Mouse (Mus musculus): ENCODE results near the gene Socs3. TPM values are rescaled to one million over a fixed set of nuclear protein-coding genes. Genes with fewer than 3 reads are reported as not detected.
A peak's percentile ranks its signal among the peaks of the same experiment; 100 is the strongest.

The Socs3 gene
- polyA plus RNA-seq, 1 experiment: 27.3 TPM

GRCm38 (mm10) chr11:117967249-117968015 lies 2.4 kb downstream of the Socs3 start:
- Histone ChIP-seq H3K36me3 (ENCODE audit: control insufficient read depth, insufficient read depth) (peaks cover 7% of the 10 kb centered on the region), H3K79me2 (ENCODE audit: control insufficient read depth, insufficient read depth) (peaks cover 32% of the 10 kb centered on the region), H3K4me3 (peak overlapping the region; percentile 90), H3ac (ENCODE audit: control insufficient read depth, insufficient read length) (peak overlapping the region; percentile 71), H3K4me2 (ENCODE audit: low read depth) (peak overlapping the region; percentile 87), H3K27me3 (ENCODE audit: control insufficient read depth, insufficient read depth, insufficient read length) (no peaks in the 10 kb centered on the region)
- no peak for TF ChIP-seq E2F4 (IDR thresholded peaks at IDR 0.05; ENCODE audit: insufficient read depth)
- no peak for TF ChIP-seq USF1 (IDR thresholded peaks at IDR 0.05; ENCODE audit: low read depth)
- TF ChIP-seq REST (IDR thresholded peaks at IDR 0.05; ENCODE audit: insufficient read depth, insufficient read length): no peak
- TF ChIP-seq TCF3 (IDR thresholded peaks at IDR 0.05; ENCODE audit: insufficient read length, low read depth): no peak
- no peak for TF ChIP-seq POLR2A (IDR thresholded peaks at IDR 0.05; ENCODE audit: insufficient read length, low read depth)
- TF ChIP-seq MAX (IDR thresholded peaks at IDR 0.05; ENCODE audit: low read depth): no peak
- no peak for TF ChIP-seq MYOG (IDR thresholded peaks at IDR 0.05; ENCODE audit: control insufficient read depth in 1 of 3, insufficient read depth in 1 of 3, insufficient read length in 2 of 3, low read depth in 2 of 3)
- TF ChIP-seq MYOD1 (IDR thresholded peaks at IDR 0.05; ENCODE audit: control insufficient read depth in 1 of 3, insufficient read length in 2 of 3, low read depth in 2 of 3): no peak
- no peak for TF ChIP-seq POLR2AphosphoS2 (IDR thresholded peaks at IDR 0.05; ENCODE audit: insufficient read length, low read depth)
- TF ChIP-seq CEBPB (IDR thresholded peaks at IDR 0.05; ENCODE audit: insufficient read depth, poor library complexity, severe bottlenecking): no peak
- no peak for TF ChIP-seq TCF12 (IDR thresholded peaks at IDR 0.05; ENCODE audit: insufficient read depth, poor library complexity, severe bottlenecking)
- no peak for TF ChIP-seq SRF (IDR thresholded peaks at IDR 0.05; ENCODE audit: control insufficient read depth, insufficient read length, low read depth)

- Histone ChIP-seq H3K4me3 (peak overlapping the region; percentile 90), H3K36me3 (ENCODE audit: control insufficient read depth, insufficient read depth) (peaks cover 7% of the 10 kb centered on the region), H3K4me2 (ENCODE audit: low read depth) (peak overlapping the region; percentile 87), H3ac (ENCODE audit: control insufficient read depth, insufficient read length) (no peak overlapping the region), H3K27me3 (ENCODE audit: control insufficient read depth, insufficient read depth, insufficient read length) (no peaks in the 10 kb centered on the region), H3K79me2 (ENCODE audit: control insufficient read depth, insufficient read depth) (peaks cover 32% of the 10 kb centered on the region)
- TF ChIP-seq POLR2A (IDR thresholded peaks at IDR 0.05; ENCODE audit: insufficient read length, low read depth) (peak; percentile 25), E2F4 (IDR thresholded peaks at IDR 0.05; ENCODE audit: insufficient read depth) (no peak)
These were observed 3.2 kb downstream of the Socs3 start for GRCm38 (mm10) chr11:117966506-117967100.

- peak overlapping the region; percentile 87 for H3K4me2 ChIP-seq (ENCODE audit: low read depth)
- peaks cover 7% of the 10 kb centered on the region for H3K36me3 ChIP-seq (ENCODE audit: control insufficient read depth, insufficient read depth)
- no peak overlapping the region for H3ac ChIP-seq (ENCODE audit: control insufficient read depth, insufficient read length)
- no peak for TF ChIP-seq TCF12 (IDR thresholded peaks at IDR 0.05; ENCODE audit: insufficient read depth, poor library complexity, severe bottlenecking)
- TF ChIP-seq CEBPB (IDR thresholded peaks at IDR 0.05; ENCODE audit: insufficient read depth, poor library complexity, severe bottlenecking): no peak
- no peak for TF ChIP-seq REST (IDR thresholded peaks at IDR 0.05; ENCODE audit: insufficient read depth, insufficient read length)
- TF ChIP-seq MAX (IDR thresholded peaks at IDR 0.05; ENCODE audit: low read depth): no peak
- TF ChIP-seq POLR2A (IDR thresholded peaks at IDR 0.05; ENCODE audit: insufficient read length, low read depth): peak; percentile 15
- no peak for TF ChIP-seq MYOG (IDR thresholded peaks at IDR 0.05; ENCODE audit: control insufficient read depth in 1 of 3, insufficient read depth in 1 of 3, insufficient read length in 2 of 3, low read depth in 2 of 3)
- TF ChIP-seq MYOD1 (IDR thresholded peaks at IDR 0.05; ENCODE audit: control insufficient read depth in 1 of 3, insufficient read length in 2 of 3, low read depth in 2 of 3): no peak
- TF ChIP-seq TCF3 (IDR thresholded peaks at IDR 0.05; ENCODE audit: insufficient read length, low read depth): no peak
- peak; percentile 61 for TF ChIP-seq POLR2AphosphoS2 (IDR thresholded peaks at IDR 0.05; ENCODE audit: insufficient read length, low read depth)
- TF ChIP-seq E2F4 (IDR thresholded peaks at IDR 0.05; ENCODE audit: insufficient read depth): no peak
- no peak for TF ChIP-seq SRF (IDR thresholded peaks at IDR 0.05; ENCODE audit: control insufficient read depth, insufficient read length, low read depth)
- peaks cover 32% of the 10 kb centered on the region for H3K79me2 ChIP-seq (ENCODE audit: control insufficient read depth, insufficient read depth)
- H3K27me3 ChIP-seq (ENCODE audit: control insufficient read depth, insufficient read depth, insufficient read length): no peaks in the 10 kb centered on the region
- peak overlapping the region; percentile 90 for H3K4me3 ChIP-seq
These were observed 4.3 kb downstream of the Socs3 start for GRCm38 (mm10) chr11:117965561-117965981.

GRCm38 (mm10) chr11:117965052-117965451 lies 4.8 kb downstream of the Socs3 start:
- Histone ChIP-seq H3K36me3 (ENCODE audit: control insufficient read depth, insufficient read depth) (peaks cover 7% of the 10 kb centered on the region), H3ac (ENCODE audit: control insufficient read depth, insufficient read length) (no peak overlapping the region), H3K27me3 (ENCODE audit: control insufficient read depth, insufficient read depth, insufficient read length) (no peaks in the 10 kb centered on the region), H3K79me2 (ENCODE audit: control insufficient read depth, insufficient read depth) (peaks cover 32% of the 10 kb centered on the region), H3K4me3 (no peak overlapping the region), H3K4me2 (ENCODE audit: low read depth) (peak overlapping the region; percentile 87)
- TF ChIP-seq REST (IDR thresholded peaks at IDR 0.05; ENCODE audit: insufficient read depth, insufficient read length) (no peak), MAX (IDR thresholded peaks at IDR 0.05; ENCODE audit: low read depth) (no peak), TCF12 (IDR thresholded peaks at IDR 0.05; ENCODE audit: insufficient read depth, poor library complexity, severe bottlenecking) (no peak), CEBPB (IDR thresholded peaks at IDR 0.05; ENCODE audit: insufficient read depth, poor library complexity, severe bottlenecking) (no peak), E2F4 (IDR thresholded peaks at IDR 0.05; ENCODE audit: insufficient read depth) (no peak), USF1 (IDR thresholded peaks at IDR 0.05; ENCODE audit: low read depth) (no peak), POLR2A (IDR thresholded peaks at IDR 0.05; ENCODE audit: insufficient read length, low read depth) (no peak)

GRCm38 (mm10) chr11:117964294-117964693 lies 5.6 kb downstream of the Socs3 start:
- TF ChIP-seq MAX (IDR thresholded peaks at IDR 0.05; ENCODE audit: low read depth): no peak
- no peak for TF ChIP-seq CEBPB (IDR thresholded peaks at IDR 0.05; ENCODE audit: insufficient read depth, poor library complexity, severe bottlenecking)
- TF ChIP-seq TCF3 (IDR thresholded peaks at IDR 0.05; ENCODE audit: insufficient read length, low read depth): no peak
- TF ChIP-seq POLR2A (IDR thresholded peaks at IDR 0.05; ENCODE audit: insufficient read length, low read depth): no peak
- no peak for TF ChIP-seq POLR2AphosphoS2 (IDR thresholded peaks at IDR 0.05; ENCODE audit: insufficient read length, low read depth)
- no peak for TF ChIP-seq SRF (IDR thresholded peaks at IDR 0.05; ENCODE audit: control insufficient read depth, insufficient read length, low read depth)
- no peak for TF ChIP-seq USF1 (IDR thresholded peaks at IDR 0.05; ENCODE audit: low read depth)
- no peak for TF ChIP-seq MYOG (IDR thresholded peaks at IDR 0.05; ENCODE audit: control insufficient read depth in 1 of 3, insufficient read depth in 1 of 3, insufficient read length in 2 of 3, low read depth in 2 of 3)
- no peak for TF ChIP-seq E2F4 (IDR thresholded peaks at IDR 0.05; ENCODE audit: insufficient read depth)
- TF ChIP-seq REST (IDR thresholded peaks at IDR 0.05; ENCODE audit: insufficient read depth, insufficient read length): no peak
- TF ChIP-seq MYOD1 (IDR thresholded peaks at IDR 0.05; ENCODE audit: control insufficient read depth in 1 of 3, insufficient read length in 2 of 3, low read depth in 2 of 3): no peak
- TF ChIP-seq TCF12 (IDR thresholded peaks at IDR 0.05; ENCODE audit: insufficient read depth, poor library complexity, severe bottlenecking): no peak
- H3K36me3 ChIP-seq (ENCODE audit: control insufficient read depth, insufficient read depth): peaks cover 7% of the 10 kb centered on the region
- H3ac ChIP-seq (ENCODE audit: control insufficient read depth, insufficient read length): no peak overlapping the region
- peak overlapping the region; percentile 19 for H3K4me3 ChIP-seq
- H3K27me3 ChIP-seq (ENCODE audit: control insufficient read depth, insufficient read depth, insufficient read length): no peaks in the 10 kb centered on the region
- peak overlapping the region; percentile 96 for H3K4me2 ChIP-seq (ENCODE audit: low read depth)
- H3K79me2 ChIP-seq (ENCODE audit: control insufficient read depth, insufficient read depth): peaks cover 32% of the 10 kb centered on the region

Data from myocyte (in vitro differentiated cells).